Mouse (Mus musculus): Measurements from ENCODE around the gene Itga1.

Gene Itga1

DNA sequence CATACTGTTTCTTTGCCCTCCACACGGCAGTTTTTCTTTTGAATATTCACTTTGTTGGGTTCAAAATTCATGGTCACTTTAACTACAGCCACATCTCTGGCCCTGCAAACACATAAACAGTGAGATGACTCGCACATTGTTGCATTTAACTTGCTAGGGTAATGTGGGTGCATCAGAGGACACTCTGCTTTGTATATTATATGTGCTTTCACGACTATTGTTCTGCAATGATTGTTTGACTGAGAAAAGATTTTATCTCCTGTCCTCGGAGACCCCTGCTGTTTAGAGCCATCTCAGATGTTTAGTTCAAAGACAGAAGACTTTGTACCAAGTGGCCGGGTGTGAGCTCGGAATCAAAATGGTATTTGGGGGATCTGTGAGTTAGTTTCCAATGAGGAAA lies 114.1 kb downstream of the Itga1 start:
- no peak for DNase-seq (ENCODE audit: low spot score)

DNA sequence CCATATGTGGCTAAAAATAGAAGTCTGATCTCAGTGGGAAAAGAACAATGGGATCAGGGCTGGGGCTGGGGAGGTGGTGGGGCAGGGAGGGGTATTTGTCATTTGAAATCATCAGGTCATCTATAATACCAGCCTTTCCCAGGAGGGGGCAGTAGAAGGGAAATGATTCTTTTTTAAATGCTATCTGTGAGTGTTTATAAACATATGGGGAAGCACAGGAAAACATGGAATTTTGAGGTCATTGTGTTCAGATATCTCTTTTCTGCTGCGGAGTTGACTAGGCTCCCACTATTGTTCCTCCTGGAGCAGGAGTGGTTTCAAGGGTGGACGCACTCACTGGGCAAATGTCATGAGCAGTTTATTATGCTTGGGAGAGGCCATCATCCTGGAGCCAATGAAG lies 114.6 kb downstream of the Itga1 start:
- DNase-seq (ENCODE audit: low spot score), result peak; percentile 37

DNA sequence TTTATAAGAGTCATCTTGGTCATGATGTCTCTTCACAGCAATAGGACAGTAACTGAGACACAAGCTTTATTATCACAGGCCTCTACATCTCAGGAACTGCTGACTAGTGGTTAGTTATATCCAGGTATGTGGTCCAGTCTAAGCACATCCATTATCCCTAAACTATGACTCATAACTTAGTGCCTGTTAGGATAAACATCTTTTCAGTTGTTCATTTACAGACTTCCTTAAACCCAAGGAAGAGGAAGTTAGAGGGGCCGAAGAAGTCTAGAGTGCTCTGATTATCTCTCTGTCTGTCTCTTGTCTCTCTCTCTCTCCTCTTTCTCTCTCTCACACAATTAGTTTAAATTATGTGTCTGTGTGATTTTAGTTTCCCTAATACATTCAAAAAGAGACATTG lies 117.1 kb downstream of the Itga1 start:
- no peak for DNase-seq (ENCODE audit: low spot score)

DNA sequence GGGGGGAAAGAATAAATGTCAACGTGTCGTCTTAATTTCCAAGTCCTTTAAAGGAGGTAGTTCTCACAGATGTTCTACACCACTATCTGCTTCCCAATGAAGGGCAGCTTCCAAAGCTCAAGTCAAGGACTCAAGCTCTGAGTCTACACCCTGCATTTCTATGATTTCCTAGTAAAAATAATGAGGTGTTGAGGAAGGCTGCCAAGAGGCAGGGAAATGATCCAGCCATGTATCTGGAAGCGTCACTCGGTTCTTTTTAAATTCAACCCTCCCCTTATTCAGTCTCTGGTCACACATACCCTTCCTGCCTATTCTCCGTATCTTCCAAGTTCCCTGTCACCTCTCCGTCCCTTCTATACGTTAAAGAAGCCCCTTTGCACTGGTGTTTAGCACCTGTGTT lies 118.6 kb downstream of the Itga1 start:
- DNase-seq (ENCODE audit: low spot score), result no peak

DNA sequence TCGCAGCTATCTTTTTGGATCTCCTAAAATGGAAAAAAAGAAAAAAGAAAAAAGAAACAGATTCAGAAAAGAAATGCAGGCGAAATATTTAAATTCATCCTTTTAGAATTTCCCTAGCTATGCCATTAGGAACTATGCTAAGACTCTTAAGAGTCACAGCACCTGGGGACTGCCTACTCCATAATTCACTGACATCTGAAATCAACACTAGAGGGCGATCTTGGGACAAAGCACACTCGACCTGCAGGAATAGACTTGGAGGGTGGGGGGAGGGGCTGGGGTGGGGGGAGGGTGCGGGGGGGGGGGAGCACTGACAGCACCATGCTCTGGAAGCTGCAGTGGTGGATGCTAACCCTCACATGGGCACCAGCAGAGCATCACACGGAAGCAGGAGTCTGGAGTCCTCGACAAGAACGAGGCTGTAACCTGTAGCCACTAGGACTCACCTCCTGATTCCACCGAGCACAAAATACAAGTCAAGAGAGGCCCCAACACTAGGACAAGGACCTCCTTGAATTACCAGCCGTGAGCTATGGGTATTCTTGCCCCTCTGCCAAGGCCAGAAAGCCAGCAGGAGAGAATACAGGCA lies 120.8 kb downstream of the Itga1 start:
- DNase-seq (ENCODE audit: low spot score), result peak; percentile 16

DNA sequence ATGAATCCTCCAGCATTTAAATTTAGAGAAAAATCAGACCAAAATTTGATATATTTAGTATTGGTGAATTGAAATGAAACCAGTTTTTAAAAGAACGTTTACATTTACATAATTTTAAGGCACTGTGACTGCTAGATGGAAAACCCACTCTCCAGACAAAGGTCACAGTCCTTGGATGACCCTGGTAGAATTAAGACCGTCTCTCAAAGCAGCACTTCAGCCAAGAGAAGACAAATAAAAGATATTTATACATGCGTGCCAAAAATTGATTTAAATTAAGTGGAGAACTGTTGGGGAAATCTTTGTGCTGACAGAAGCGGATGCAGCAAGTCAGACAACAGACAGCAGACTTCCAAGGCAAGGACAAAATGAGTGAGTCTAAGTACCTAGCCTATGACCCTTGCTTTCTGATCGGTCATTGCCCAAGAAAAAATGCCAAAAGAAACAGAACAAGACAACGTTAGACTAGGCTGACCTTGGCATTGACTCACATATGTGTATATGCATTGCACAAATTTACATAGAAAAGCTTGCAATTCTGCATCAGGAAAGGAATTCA lies 127.2 kb downstream of the Itga1 start:
- DNase-seq (ENCODE audit: low spot score), result no peak

DNA sequence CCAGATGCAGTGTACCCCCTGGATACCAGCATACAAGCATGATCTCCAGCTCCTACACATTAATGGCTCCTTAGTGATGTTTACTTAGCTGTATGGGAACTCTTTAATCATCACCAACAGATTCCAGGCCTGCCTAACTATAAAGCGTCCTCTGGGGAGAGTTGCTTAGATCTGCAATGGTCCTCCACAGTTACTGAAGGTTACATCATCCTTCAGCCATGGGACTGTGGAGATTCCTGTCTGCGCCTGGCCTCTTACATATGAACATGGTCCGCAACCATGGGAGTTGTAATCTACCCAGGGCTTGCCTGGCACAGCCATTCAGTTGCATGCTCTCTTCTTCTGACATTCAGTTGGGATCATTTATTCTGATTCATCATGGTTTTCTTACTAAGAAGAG lies 129.9 kb downstream of the Itga1 start:
- DNase-seq (ENCODE audit: low spot score), result peak; percentile 73

DNA sequence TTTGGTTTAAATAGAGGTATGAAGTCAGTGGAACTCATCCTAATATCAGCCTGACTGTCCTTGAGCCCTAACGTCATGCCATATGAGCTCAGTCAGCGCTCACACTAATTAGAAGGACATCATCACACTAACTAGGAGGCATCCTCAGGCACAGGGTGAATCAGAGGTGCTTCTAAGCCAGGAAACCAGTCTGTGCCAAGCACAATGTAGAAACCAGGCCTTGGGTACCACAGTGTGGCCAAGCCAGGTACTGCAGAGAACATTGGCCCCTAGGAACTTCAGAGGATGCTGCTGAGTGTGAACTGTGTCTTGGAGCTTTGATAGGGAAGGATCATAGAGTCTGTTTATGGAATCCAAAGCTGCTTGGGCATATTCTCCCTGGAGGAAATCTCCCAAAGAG lies 137.5 kb downstream of the Itga1 start:
- peak; percentile 85 for DNase-seq (ENCODE audit: low spot score)

DNA sequence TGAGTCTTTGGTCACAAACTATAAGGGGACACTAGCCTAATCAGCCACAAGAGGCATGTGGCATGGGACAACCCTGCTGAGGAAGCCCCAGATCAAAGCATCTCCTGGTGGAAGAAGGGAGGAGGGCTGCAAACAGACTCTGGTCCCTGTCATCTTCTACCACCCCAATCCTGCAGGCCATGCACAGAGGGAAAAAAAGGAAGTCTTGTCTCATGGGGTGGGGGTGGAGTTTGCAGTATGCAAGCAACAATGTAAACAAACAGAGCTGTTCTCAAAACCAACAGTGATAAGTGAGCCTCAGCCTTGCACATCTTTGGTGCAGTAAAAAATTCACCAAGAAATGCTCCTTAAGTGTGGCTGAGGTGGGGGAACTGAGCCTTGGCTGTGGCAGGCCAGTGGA lies 147.2 kb downstream of the Itga1 start:
- DNase-seq (ENCODE audit: low spot score), result no peak

DNA sequence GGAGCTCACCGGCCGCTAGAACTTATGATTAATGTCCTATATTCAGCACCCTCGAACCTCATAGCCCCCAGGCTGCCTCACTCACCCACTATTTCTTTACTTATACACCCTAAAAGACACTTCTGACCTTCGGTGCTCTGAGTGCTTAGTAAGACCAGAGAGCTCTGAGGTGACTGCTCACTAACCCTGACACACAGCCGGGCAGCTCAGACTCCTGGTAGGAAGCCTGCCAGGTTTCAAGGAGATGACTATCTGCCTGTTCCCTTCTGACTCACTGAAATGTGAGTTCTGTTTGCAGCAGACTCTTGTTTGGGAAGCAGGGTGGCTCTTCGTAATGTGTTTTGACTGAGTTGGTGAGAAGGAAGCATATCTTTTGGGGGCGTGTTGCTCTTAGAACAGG lies 168.2 kb downstream of the Itga1 start:
- peak; percentile 78 for DNase-seq (ENCODE audit: low spot score)

DNA sequence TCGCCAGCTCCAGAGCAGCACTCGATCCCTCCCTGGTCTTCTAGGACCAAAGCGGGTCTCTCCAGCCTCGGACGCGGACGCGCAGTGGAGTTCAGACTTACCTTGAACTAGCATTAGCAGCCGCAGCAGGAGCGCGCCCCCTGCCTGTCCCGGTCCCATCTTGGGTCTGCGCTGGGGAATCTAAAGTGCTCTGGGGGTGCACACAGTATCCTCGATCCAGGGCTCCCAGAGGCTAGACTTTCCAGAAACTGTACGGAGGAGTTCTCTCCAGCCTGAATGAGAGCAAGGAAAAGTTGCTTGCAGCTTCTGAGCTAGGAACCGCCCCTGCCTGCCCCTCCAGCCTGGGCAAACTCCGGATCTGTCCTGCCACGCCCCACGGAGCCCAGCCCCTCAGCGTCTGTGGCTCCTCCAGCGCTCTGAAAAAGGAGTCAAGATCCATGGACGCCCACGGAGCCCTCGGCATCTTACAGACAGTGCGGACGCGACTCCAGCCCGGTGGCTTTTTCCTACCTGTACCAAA lies 169.9 kb downstream of the Itga1 start, which contains the start of gene Itga2:
TSS of gene Itga2 (minus strand) at position 326 of the 520 bp plus-strand sequence.
- peak; percentile 78 for DNase-seq (ENCODE audit: low spot score)

DNA sequence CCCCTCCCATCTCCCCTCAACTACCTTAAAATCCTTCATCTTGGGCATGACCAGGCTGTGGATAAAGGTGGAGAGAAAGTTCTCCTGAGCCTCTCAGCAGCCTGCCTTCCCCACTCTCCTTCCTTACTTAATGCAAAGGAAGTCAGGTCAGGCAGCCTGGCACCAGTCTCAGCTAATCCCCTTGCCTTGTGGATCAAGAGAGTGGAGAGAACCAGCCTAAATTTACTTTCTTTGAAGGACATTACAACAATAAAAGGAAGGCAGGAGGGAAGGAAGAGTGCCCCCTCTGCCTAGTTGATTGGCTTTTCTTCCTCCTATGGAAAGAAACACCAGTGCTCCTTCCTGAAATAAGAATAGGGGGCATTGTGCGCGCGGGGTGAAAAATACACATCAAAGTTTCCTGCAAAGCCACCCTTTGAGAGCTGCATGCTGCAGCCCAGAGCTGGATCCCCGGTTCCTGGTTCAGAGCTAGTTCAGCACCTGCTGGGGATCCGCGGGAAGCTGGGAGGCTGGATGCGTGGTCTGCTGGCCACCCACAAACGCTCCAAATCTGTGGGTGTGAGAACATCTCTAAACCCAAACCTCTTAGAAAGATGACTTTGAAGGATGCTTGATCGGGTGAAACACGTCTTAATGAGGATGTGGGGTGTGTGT lies 170.6 kb downstream of the Itga1 start:
- DNase-seq (ENCODE audit: low spot score), result peak; percentile 36

DNA sequence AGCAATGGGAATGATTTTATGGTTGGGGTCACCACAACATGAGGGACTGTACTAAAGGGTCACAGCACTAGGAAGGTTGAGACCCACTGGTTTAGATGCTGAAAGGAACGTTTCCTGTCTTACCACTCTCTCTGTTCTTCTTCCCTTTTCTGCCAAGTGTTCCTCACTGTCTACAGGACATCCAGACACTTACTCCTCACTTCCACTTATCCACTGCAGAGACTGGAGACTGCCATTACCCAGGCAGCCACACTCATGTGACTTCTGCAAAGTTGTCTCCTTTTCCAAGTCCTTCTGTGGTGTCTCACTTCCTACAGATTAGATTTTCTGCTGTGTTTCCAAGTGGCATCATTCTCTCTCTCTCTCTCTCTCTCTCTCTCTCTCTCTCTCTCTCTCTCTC lies 177.0 kb downstream of the Itga1 start:
- no peak for DNase-seq (ENCODE audit: low spot score)

DNA sequence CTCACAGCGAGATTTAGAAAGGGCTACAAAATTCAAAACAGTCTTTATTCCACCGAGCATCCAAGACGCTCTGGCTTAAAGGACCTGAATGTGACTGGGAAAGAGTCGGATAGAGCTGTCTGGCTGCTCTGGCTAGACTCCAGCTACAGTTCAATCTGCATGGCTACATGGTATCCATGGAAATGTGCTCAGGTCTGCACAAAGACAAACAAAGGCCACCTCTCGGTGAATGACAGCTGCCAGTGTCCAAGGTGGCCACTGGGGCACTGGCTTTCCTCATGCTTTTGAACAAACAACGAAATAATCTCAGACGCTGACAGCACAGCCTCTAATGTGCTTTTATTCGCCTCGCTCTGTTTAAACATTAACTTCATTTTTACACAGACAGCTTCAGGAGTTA lies 178.4 kb downstream of the Itga1 start:
- DNase-seq (ENCODE audit: low spot score), result peak; percentile 74

DNA sequence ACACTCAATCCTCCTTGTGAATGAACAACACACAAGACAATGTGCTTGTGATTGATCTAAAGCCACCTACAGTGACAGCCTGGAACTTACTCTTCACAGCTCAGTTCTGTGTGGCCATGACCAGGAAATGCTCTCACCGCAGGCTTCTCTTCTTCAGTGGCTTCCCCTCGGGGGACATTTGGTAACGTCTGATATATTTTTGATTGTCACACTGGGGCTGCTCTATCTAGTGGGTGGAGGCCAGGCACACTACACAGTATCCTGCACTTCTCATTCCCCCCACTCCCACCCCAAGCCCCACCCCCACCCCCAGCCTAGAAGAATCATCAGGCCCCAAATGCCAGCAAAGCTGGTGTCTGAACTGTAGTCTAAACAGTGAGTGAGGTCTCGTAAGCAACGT lies 186.0 kb downstream of the Itga1 start:
- DNase-seq (ENCODE audit: low spot score), result no peak

DNA sequence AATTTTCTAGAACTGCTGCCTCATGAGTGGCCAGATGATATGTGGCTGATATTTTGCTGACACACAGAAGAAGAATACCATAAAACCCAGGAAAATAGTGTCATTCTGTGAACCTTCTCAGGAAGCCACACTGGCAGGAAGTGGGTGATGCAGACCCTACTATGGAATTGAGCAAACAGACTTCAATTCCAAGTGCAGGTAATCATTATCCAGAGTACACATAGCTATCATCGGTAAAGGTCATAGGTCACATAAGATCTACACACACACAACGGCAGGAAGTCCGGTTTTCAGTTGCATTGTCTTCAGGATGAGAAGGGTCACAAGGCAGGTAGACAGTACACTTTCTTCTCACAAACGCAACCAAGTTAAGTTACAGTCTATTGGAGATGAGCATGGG lies 186.8 kb downstream of the Itga1 start:
- DNase-seq (ENCODE audit: low spot score), result no peak

DNA sequence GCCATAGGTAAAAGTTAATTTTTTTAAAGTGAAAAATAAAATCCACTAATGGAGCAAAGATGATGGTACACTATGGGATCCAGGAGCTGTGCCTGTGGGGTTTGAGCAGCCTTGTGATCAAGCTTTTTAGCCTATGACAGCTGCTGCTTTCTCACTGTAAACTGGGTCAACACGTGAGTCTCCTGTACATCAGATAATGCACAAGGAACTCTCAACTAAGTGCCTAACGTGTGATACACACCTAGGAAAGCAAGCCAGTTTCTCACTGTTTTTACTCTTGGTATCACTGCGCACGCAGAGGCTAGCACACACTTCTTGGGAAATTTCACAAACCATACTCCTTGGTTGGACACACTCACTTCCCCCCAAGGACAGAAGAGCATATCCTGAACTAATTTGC lies 187.2 kb downstream of the Itga1 start:
- DNase-seq (ENCODE audit: low spot score), result no peak

DNA sequence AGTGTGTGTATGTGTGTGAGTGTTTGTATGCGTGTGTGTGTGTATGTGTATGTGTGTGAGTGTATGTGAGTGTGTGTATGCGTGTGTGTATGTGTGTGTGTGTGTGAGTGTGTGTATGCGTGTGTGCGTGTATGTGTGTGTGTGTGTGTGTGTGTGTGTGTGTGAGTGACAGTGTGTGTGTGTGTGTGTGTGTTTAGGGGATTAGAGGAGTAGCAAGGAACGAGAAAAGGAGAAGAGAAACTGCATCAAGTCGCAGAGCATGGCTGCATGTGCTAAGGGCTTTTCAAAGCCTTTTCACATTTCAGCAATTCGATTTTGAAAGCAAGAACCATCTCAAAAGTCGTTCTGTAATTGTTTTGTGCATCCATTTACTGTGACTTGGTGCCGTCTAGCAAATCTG lies 191.1 kb downstream of the Itga1 start:
- no peak for DNase-seq (ENCODE audit: low spot score)

DNA sequence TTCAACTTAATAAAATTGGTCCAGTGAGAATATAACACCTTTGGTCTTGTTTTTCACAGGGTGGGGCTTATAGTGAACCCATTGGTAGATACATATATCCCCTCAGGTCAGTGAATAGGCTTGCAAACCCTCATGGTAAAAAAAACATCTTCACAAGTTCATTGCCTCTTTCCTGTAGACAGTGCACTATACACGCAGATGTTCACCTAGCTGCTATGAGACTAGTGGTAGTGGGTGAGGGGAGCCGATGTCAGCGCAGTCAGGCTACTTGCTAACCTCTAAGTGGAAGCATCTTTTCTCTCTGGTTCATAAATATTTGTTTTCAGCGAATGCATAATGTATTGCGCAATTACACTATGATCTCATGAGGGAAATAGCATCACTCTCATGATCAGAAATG lies 192.2 kb downstream of the Itga1 start:
- DNase-seq (ENCODE audit: low spot score), result no peak

DNA sequence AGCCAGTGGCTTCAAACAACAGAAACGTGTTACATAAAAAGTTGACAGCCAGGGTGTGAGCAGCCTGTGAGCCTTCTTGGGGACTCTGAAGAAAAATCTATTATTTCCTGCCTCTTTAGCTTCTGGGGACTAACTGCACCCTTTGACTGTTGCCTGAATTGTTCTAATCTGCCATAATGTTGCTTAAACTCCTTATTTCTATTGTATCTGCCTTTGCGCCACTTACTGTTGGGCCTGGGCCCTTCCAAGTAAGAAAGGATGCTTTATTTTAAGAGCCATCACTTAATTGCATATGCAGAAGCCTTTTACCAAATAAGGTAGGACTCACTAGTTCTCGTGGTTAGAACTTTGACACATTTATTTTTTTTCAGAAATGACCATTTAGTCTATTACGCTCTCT lies 193.9 kb downstream of the Itga1 start:
- DNase-seq (ENCODE audit: low spot score), result no peak

Measured in MN1 (cell line).